Mouse (Mus musculus) right cerebral cortex, postnatal 4 days (tissue): ENCODE data around the gene Fam107b.

Source experiments
- DNase-seq: peaks from one replicate; pipeline ENCODE4 v3.0.0-alpha.2; 2022

Fam107b gene

GRCm38 (mm10) chr2:3745041-3745440 lies 174.8 kb downstream of the Fam107b start:
- no peak for DNase-seq

GRCm38 (mm10) chr2:3745910-3746606 lies 175.8 kb downstream of the Fam107b start:
- no peak for DNase-seq

GRCm38 (mm10) chr2:3748714-3749503 lies 178.6 kb downstream of the Fam107b start:
- DNase-seq = no peak

GRCm38 (mm10) chr2:3749504-3750024 lies 179.3 kb downstream of the Fam107b start:
- no peak for DNase-seq

GRCm38 (mm10) chr2:3750126-3750525 lies 179.8 kb downstream of the Fam107b start:
- no peak for DNase-seq

GRCm38 (mm10) chr2:3752365-3752764 lies 182.1 kb downstream of the Fam107b start:
- no peak for DNase-seq

GRCm38 (mm10) chr2:3752893-3753292 lies 182.6 kb downstream of the Fam107b start:
- DNase-seq = no peak

- DNase-seq = no peak
Observed at GRCm38 (mm10) chr2:3753749-3754148, 183.5 kb downstream of the Fam107b start.

GRCm38 (mm10) chr2:3755936-3756335 lies 185.6 kb downstream of the Fam107b start:
- DNase-seq = no peak

GRCm38 (mm10) chr2:3758406-3758805 lies 188.1 kb downstream of the Fam107b start:
- DNase-seq = no peak

- no peak for DNase-seq
Observed at GRCm38 (mm10) chr2:3760234-3760836, 190.0 kb downstream of the Fam107b start.

- DNase-seq = no peak
Observed at GRCm38 (mm10) chr2:3764136-3764535, 193.8 kb downstream of the Fam107b start.

- no peak for DNase-seq
Observed at GRCm38 (mm10) chr2:3765957-3766783, 195.9 kb downstream of the Fam107b start.

GRCm38 (mm10) chr2:3769260-3769659 lies 199.0 kb downstream of the Fam107b start:
- peak; percentile 75 for DNase-seq

- DNase-seq = no peak
Observed at GRCm38 (mm10) chr2:3769786-3770318, 199.6 kb downstream of the Fam107b start.

- no peak for DNase-seq
Observed at GRCm38 (mm10) chr2:3770383-3770782, 200.1 kb downstream of the Fam107b start.

- no peak for DNase-seq
Observed at GRCm38 (mm10) chr2:3771483-3771882, 201.2 kb downstream of the Fam107b start.

GRCm38 (mm10) chr2:3773089-3773488 lies 202.8 kb downstream of the Fam107b start:
- DNase-seq = no peak

GRCm38 (mm10) chr2:3775569-3775968 lies 205.3 kb downstream of the Fam107b start:
- no peak for DNase-seq

GRCm38 (mm10) chr2:3776045-3776444 lies 205.8 kb downstream of the Fam107b start:
- DNase-seq = no peak

- no peak for DNase-seq
Observed at GRCm38 (mm10) chr2:3777696-3778095, 207.4 kb downstream of the Fam107b start.

- DNase-seq = no peak
Observed at GRCm38 (mm10) chr2:3785546-3785945, 215.3 kb downstream of the Fam107b start.
